Mouse (Mus musculus) neural tube, embryonic 12.5 days (tissue): Measurements from ENCODE around the gene Dynlrb2. TPM values are rescaled to one million over a fixed set of nuclear protein-coding genes. Genes with fewer than 3 reads are reported as not detected.

Experiments used
- ATAC-seq: fragments of 200-750 bp; cut with Nextera tagmentation; 2 replicates; pipeline ENCODE4 v1.8.0; 2017; ENCODE audit warnings: low read depth, mild to moderate bottlenecking, moderate TSS enrichment, moderate library complexity; ENCODE audit not compliant: low FRiP score
- H3K27ac ChIP-seq: fragments of 300-500 bp; sonication (generic); 2 replicates; pipeline ENCODE4 v1.5.1; 2016
- H3K27me3 ChIP-seq: fragments of 300-500 bp; sonication (generic); replicated peaks from 2 replicates; pipeline ENCODE4 v1.6.1; 2016; ENCODE audit warnings: mild to moderate bottlenecking
- H3K36me3 ChIP-seq: fragments of 300-500 bp; sonication (generic); 2 replicates; pipeline ENCODE4 v1.6.1; 2016; ENCODE audit warnings: mild to moderate bottlenecking
- H3K4me1 ChIP-seq: fragments of 300-500 bp; sonication (generic); 2 replicates; pipeline ENCODE4 v1.6.1; 2016
- H3K4me2 ChIP-seq: fragments of 300-500 bp; sonication (generic); replicated peaks from 2 replicates; pipeline ENCODE4 v1.6.1; 2016; ENCODE audit warnings: mild to moderate bottlenecking
- H3K4me3 ChIP-seq: fragments of 300-500 bp; sonication (generic); 2 replicates; pipeline ENCODE4 v1.5.1; 2016
- H3K9ac ChIP-seq: fragments of 300-500 bp; sonication (generic); 2 replicates; pipeline ENCODE4 v1.6.1; 2016; ENCODE audit warnings: mild to moderate bottlenecking
- H3K9me3 ChIP-seq: fragments of 300-500 bp; sonication (generic); 2 replicates; pipeline ENCODE4 v1.6.1; 2016; ENCODE audit warnings: mild to moderate bottlenecking
- WGBS: fragments of 180-500 bp; shearing (Covaris S2); methylation state at CpG from one replicate; pipeline ENCODE4 v1.1.7; 2016; 5-methylcytosine and 5-hydroxymethylcytosine counted together
- polyA plus RNA-seq: library from polyadenylated mRNA; unstranded; fragments of >200 nt; fragmentation: Nextera tagmentation; extraction: Ambion mirVana; gene quantifications from 2 replicates; pipeline ENCODE4 v1.2.1, GENCODE M21; 2016

Dynlrb2 gene
- polyA plus RNA-seq, 1 experiment from 2014 or later = 1.4 TPM

DNA sequence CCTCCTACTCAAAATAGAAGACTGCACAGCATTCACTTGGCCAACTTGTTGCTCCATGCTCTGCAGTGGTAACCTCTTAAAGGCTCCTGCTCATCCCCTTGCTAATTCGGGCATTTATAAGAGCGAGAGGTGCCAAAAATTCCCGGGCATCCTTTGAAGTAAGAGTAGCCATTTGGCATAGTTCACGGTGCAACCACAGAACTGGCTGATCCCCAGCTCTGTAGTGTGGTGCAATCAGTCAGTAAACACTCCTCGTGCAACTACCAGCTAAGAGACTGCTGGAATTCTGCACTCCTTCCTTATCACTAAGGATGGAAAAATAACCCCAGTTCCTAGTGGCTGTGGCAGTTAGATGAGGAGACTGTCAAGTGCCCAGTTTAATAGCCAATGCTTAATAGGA lies 3.9 kb downstream of the Dynlrb2 start:
- 0 out of 2 replicates have a peak, but pooled peaks cover 3% of the 10 kb centered on the region for H3K4me1 ChIP-seq
- no peaks in the 10 kb centered on the region for H3K27me3 ChIP-seq
- ATAC-seq = no peak
- no peak overlapping the region for H3K9ac ChIP-seq
- no peak overlapping the region for H3K4me3 ChIP-seq
- H3K4me2 ChIP-seq = no peak overlapping the region
- 74% methylated on average over 5 of the region's 5 CpGs for WGBS
- H3K9me3 ChIP-seq = no peaks in the 10 kb centered on the region
- H3K36me3 ChIP-seq = no peaks in the 10 kb centered on the region
- no peak overlapping the region for H3K27ac ChIP-seq

GRCm38 (mm10) chr8:116509247-116509646 lies 4.5 kb downstream of the Dynlrb2 start:
- Histone ChIP-seq H3K4me1 (no peaks in the 10 kb centered on the region), H3K36me3 (no peaks in the 10 kb centered on the region), H3K27me3 (no peaks in the 10 kb centered on the region), H3K27ac (no peak overlapping the region), H3K4me2 (no peak overlapping the region), H3K9me3 (no peaks in the 10 kb centered on the region), H3K9ac (no peak overlapping the region), H3K4me3 (no peak overlapping the region)
- 68% methylated on average over 3 of the region's 3 CpGs for WGBS
- ATAC-seq = no peak

DNA sequence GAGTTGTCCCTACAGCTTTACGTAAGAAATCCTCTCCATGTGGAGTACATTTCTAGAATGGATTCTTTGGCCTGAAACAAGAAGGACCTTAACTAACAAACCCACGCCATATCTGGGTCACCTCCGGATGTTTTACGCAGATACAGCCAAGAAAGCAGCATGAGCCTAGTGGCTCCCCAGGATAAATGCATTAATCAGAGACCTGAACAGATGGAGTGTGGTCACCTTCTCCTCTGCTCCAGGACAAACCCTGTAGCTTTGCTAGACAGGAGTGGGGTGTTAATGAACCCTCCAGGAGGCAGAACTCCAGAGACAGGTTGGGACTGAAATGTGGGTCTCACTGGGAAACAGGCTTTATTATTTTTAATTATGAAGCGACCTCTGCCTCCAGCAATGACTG lies 14.9 kb downstream of the Dynlrb2 start:
- no peak for ATAC-seq
- Histone ChIP-seq H3K27ac (no peak overlapping the region), H3K9ac (no peak overlapping the region), H3K36me3 (no peaks in the 10 kb centered on the region), H3K27me3 (no peaks in the 10 kb centered on the region), H3K4me3 (no peak overlapping the region), H3K4me2 (no peak overlapping the region), H3K4me1 (no peaks in the 10 kb centered on the region), H3K9me3 (peaks cover 11% of the 10 kb centered on the region)
- WGBS = 88% methylated on average over 5 of the region's 5 CpGs

DNA sequence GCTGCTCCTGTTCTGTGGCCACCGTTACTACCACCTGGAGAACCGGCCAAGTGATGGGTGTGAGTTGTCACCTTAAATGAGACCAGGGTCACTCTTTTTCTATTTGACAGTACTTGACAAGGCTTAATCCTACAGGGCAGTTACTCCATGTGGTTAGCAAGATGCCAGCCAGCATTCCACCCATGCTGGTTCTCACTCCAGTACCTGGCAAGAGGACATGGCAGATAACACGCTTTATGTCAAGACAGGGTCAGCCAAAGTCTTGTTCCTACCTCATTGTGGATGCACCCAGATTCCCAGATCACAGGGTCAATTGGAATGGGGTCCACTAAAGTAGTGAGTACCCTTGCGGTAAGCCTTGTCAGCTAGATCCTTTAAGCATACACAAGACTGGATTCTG lies 16.4 kb downstream of the Dynlrb2 start:
- Histone ChIP-seq H3K27ac (no peak overlapping the region), H3K4me1 (no peaks in the 10 kb centered on the region), H3K4me2 (no peak overlapping the region), H3K27me3 (no peaks in the 10 kb centered on the region), H3K36me3 (no peaks in the 10 kb centered on the region), H3K9me3 (peaks cover 11% of the 10 kb centered on the region), H3K9ac (no peak overlapping the region), H3K4me3 (no peak overlapping the region)
- no peak for ATAC-seq
- 93% methylated on average over 4 of the region's 4 CpGs for WGBS

GRCm38 (mm10) chr8:116521641-116522040 lies 16.9 kb downstream of the Dynlrb2 start:
- H3K9ac ChIP-seq = no peak overlapping the region
- ATAC-seq = no peak
- no peak overlapping the region for H3K27ac ChIP-seq
- no peak overlapping the region for H3K4me3 ChIP-seq
- H3K4me1 ChIP-seq = no peaks in the 10 kb centered on the region
- H3K27me3 ChIP-seq = no peaks in the 10 kb centered on the region
- no peak overlapping the region for H3K4me2 ChIP-seq
- peaks cover 10% of the 10 kb centered on the region for H3K9me3 ChIP-seq
- H3K36me3 ChIP-seq = no peaks in the 10 kb centered on the region
- 89% methylated on average over 3 of the region's 3 CpGs for WGBS

DNA sequence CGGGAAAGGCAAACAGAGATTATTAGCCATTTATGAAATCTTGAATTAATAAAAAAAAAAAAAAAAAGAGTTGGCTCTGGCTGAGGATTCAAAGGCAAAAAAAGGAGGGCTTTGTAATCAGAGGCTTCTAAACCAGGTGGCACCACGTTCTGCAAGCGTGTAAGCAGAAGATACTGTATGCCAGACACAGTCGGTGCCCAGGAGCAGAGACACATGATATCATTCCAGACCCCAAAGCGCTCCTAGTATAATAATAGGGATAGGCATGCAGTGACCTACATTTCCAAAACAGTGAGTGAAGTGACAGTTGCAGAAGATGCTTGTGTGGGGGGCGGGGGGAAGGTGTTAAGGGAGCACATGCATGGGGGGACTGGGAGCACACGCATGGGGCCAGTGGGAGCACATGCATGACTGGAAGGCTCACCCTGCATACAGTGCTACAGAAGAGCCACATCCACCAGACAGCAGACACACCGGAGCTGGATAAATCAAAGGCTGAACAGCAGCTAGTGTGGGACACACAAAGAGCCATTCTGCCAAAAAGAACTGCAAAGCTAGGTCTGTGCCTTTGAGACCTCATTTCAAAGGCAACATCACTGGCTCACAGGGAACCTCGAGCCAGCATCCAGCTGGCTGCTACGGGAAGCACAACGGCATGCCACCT lies 17.5 kb downstream of the Dynlrb2 start:
- Histone ChIP-seq H3K9me3 (peaks cover 4% of the 10 kb centered on the region), H3K4me1 (no peaks in the 10 kb centered on the region), H3K9ac (no peak overlapping the region), H3K4me3 (no peak overlapping the region), H3K27me3 (no peaks in the 10 kb centered on the region), H3K36me3 (no peaks in the 10 kb centered on the region), H3K4me2 (no peak overlapping the region), H3K27ac (no peak overlapping the region)
- 88% methylated on average over 11 of the region's 11 CpGs for WGBS
- ATAC-seq = no peak

DNA sequence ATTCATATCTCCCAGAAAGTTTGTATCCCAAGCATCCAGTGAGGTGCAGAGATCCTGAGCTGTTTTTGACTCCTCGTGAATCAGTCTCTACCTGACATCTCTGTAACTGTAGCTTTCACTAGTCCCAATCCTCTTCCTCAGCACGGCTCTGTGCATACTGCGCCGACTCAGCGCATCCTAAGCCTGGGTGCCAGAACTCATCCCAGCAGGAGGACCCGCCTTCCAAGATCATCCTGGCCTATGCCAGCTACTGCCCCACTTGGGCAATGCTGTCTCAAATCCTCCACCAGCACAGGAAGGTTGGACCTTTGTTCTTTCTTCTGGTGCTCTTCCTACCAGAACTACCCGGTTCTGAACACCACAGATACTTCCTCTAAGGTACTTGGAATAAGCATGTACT lies 20.1 kb downstream of the Dynlrb2 start:
- ATAC-seq = no peak
- H3K27me3 ChIP-seq = no peaks in the 10 kb centered on the region
- 90% methylated on average over 7 of the region's 7 CpGs for WGBS
- no peaks in the 10 kb centered on the region for H3K9me3 ChIP-seq
- no peak overlapping the region for H3K4me2 ChIP-seq
- H3K9ac ChIP-seq = no peak overlapping the region
- no peaks in the 10 kb centered on the region for H3K36me3 ChIP-seq
- no peak overlapping the region for H3K4me3 ChIP-seq
- no peak overlapping the region for H3K27ac ChIP-seq
- H3K4me1 ChIP-seq = no peaks in the 10 kb centered on the region

DNA sequence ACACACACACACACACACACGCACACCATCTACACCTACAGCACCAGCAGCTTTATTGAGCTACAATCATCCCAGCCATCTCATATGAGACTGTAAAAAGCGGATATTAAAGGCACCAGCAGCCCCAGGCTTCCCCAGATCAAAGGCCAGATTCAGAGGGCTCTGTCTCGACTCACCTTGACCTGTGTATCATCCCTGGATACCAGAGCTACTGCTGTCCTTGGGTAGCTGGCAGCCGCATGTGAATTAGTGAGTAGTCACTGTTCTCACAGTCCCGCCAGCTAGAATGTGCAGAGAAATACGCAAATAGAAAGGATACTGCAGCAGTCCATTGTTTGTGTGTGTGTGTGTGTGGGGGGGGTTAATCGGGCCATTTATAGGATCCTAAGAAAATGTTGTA lies 24.0 kb downstream of the Dynlrb2 start:
- H3K4me1 ChIP-seq = no peaks in the 10 kb centered on the region
- no peak overlapping the region for H3K4me2 ChIP-seq
- H3K36me3 ChIP-seq = no peaks in the 10 kb centered on the region
- H3K9me3 ChIP-seq = 0 out of 2 replicates have a peak, but pooled peaks cover 8% of the 10 kb centered on the region
- ATAC-seq = no peak
- no peak overlapping the region for H3K27ac ChIP-seq
- H3K4me3 ChIP-seq = no peak overlapping the region
- no peaks in the 10 kb centered on the region for H3K27me3 ChIP-seq
- 84% methylated on average over 7 of the region's 7 CpGs for WGBS
- H3K9ac ChIP-seq = no peak overlapping the region

- H3K27me3 ChIP-seq = no peaks in the 10 kb centered on the region
- H3K4me2 ChIP-seq = no peak overlapping the region
- no peaks in the 10 kb centered on the region for H3K4me1 ChIP-seq
- ATAC-seq = no peak
- H3K27ac ChIP-seq = no peak overlapping the region
- H3K4me3 ChIP-seq = no peak overlapping the region
- 0 out of 2 replicates have a peak, but pooled peaks cover 12% of the 10 kb centered on the region for H3K9me3 ChIP-seq
- H3K9ac ChIP-seq = no peak overlapping the region
- no peaks in the 10 kb centered on the region for H3K36me3 ChIP-seq
- 81% methylated on average over 6 of the region's 6 CpGs for WGBS
Observed at GRCm38 (mm10) chr8:116533081-116533480, 28.3 kb downstream of the Dynlrb2 start.

DNA sequence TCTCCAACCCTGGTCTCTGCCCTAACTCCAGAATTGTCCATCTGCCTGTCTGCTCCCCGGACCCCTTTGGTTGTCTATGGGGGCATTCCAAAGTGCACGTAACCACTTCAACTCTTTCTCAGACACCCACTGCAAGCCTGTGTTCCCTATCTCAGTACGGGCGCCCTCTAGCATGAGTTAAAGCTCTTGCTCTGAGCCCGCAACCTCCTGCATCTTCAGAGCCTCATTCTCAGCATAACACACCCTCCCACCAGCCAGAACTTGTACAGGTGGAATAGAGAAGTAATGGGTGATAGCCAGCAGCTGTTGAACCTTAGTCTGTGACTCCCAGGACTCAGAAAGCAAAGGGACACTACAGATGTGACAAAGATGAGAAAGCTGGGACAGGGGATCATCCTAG lies 32.0 kb downstream of the Dynlrb2 start:
- ATAC-seq = no peak
- Histone ChIP-seq H3K27me3 (no peaks in the 10 kb centered on the region), H3K36me3 (no peaks in the 10 kb centered on the region), H3K9me3 (0 out of 2 replicates have a peak, but pooled peaks cover 12% of the 10 kb centered on the region), H3K4me1 (no peaks in the 10 kb centered on the region), H3K4me2 (no peak overlapping the region), H3K9ac (no peak overlapping the region), H3K27ac (no peak overlapping the region), H3K4me3 (no peak overlapping the region)
- 86% methylated on average over 5 of the region's 5 CpGs for WGBS

DNA sequence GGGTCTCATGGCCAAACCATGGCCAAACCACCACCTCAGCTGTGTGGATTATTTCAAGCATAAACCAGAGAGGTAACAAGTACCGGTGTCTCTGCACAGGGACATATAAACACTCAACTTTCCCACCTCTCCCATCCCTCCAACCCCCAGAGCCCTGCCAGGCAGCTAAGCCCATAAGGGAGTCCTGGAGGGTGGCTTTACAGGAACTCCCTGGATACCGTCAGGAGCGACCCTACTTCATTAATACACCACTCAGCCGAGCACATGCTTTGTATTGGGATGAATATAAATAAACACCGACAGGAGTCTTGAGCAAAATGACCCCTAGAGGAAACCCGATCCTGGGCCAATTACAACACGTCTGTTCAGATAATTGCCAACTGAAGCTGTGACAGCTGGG lies 34.0 kb downstream of the Dynlrb2 start:
- 0 out of 2 replicates have a peak, but pooled peaks cover 4% of the 10 kb centered on the region for H3K9me3 ChIP-seq
- H3K27ac ChIP-seq = no peak overlapping the region
- no peak for ATAC-seq
- no peak overlapping the region for H3K9ac ChIP-seq
- H3K4me1 ChIP-seq = no peaks in the 10 kb centered on the region
- H3K36me3 ChIP-seq = no peaks in the 10 kb centered on the region
- H3K4me2 ChIP-seq = no peak overlapping the region
- H3K4me3 ChIP-seq = no peak overlapping the region
- WGBS = 53% methylated on average over 7 of the region's 7 CpGs
- no peaks in the 10 kb centered on the region for H3K27me3 ChIP-seq

GRCm38 (mm10) chr8:116540136-116540535 lies 35.4 kb downstream of the Dynlrb2 start:
- Histone ChIP-seq H3K27ac (no peak overlapping the region), H3K9ac (no peak overlapping the region), H3K4me1 (no peaks in the 10 kb centered on the region), H3K4me3 (no peak overlapping the region), H3K27me3 (no peaks in the 10 kb centered on the region), H3K36me3 (no peaks in the 10 kb centered on the region), H3K9me3 (no peaks in the 10 kb centered on the region), H3K4me2 (no peak overlapping the region)
- WGBS = 92% methylated on average over 1 of the region's 1 CpGs
- ATAC-seq = no peak

GRCm38 (mm10) chr8:116542842-116543241 lies 38.1 kb downstream of the Dynlrb2 start:
- Histone ChIP-seq H3K9me3 (no peaks in the 10 kb centered on the region), H3K27ac (no peak overlapping the region), H3K4me3 (no peak overlapping the region), H3K27me3 (no peaks in the 10 kb centered on the region), H3K9ac (no peak overlapping the region), H3K36me3 (no peaks in the 10 kb centered on the region), H3K4me1 (no peaks in the 10 kb centered on the region), H3K4me2 (no peak overlapping the region)
- 90% methylated on average over 5 of the region's 5 CpGs for WGBS
- ATAC-seq = no peak
